Mouse (Mus musculus): ENCODE results near the gene Tespa1. TPM values are rescaled to one million over a fixed set of nuclear protein-coding genes. Genes with fewer than 3 reads are reported as not detected.
"Not testable (repeated sequence)": the region's sequence is repeated elsewhere in the genome, so short reads cannot be mapped to it uniquely, and the experiment has no call there.

Tespa1 gene
- polyA plus RNA-seq, 1 experiment from 2014 or later: 3.9 TPM

- H3K36me3 ChIP-seq: no peaks in the 10 kb centered on the region
- no peaks in the 10 kb centered on the region for H3K4me1 ChIP-seq
- H3K27me3 ChIP-seq (replicated peaks): no peaks in the 10 kb centered on the region
- H3K4me2 ChIP-seq: no peak overlapping the region
- no peak overlapping the region for H3K27ac ChIP-seq
- ATAC-seq: no peak
- H3K9me3 ChIP-seq (replicated peaks): no peaks in the 10 kb centered on the region
- no peak overlapping the region for H3K9ac ChIP-seq
- no peak overlapping the region for H3K4me3 ChIP-seq
These were observed 42.1 kb downstream of the Tespa1 start for GRCm38 (mm10) chr10:130364766-130365165.

GRCm38 (mm10) chr10:130368384-130368783, 45.7 kb downstream of the Tespa1 start:
- H3K4me1 ChIP-seq: no peaks in the 10 kb centered on the region
- H3K27me3 ChIP-seq (replicated peaks): no peaks in the 10 kb centered on the region
- no peak overlapping the region for H3K4me2 ChIP-seq
- no peak overlapping the region for H3K27ac ChIP-seq
- H3K4me3 ChIP-seq: no peak overlapping the region
- H3K36me3 ChIP-seq: no peaks in the 10 kb centered on the region
- ATAC-seq: no peak
- H3K9ac ChIP-seq: no peak overlapping the region
- H3K9me3 ChIP-seq (replicated peaks): no peaks in the 10 kb centered on the region

- no peaks in the 10 kb centered on the region for H3K4me1 ChIP-seq
- H3K36me3 ChIP-seq: no peaks in the 10 kb centered on the region
- WGBS (ENCODE audit: insufficient replicate concordance): 69% methylated on average over 2 of the region's 2 CpGs
- no peak overlapping the region for H3K4me2 ChIP-seq
- H3K27me3 ChIP-seq (replicated peaks): no peaks in the 10 kb centered on the region
- ATAC-seq: no peak
- H3K27ac ChIP-seq: no peak overlapping the region
- no peak overlapping the region for H3K4me3 ChIP-seq
- no peak overlapping the region for H3K9ac ChIP-seq
- H3K9me3 ChIP-seq (replicated peaks): no peaks in the 10 kb centered on the region
These were observed 47.5 kb downstream of the Tespa1 start for GRCm38 (mm10) chr10:130370005-130370682.

GRCm38 (mm10) chr10:130371644-130372043, 49.0 kb downstream of the Tespa1 start:
- no peaks in the 10 kb centered on the region for H3K27me3 ChIP-seq (replicated peaks)
- no peak overlapping the region for H3K4me2 ChIP-seq
- H3K9me3 ChIP-seq (replicated peaks): no peaks in the 10 kb centered on the region
- no peaks in the 10 kb centered on the region for H3K4me1 ChIP-seq
- H3K27ac ChIP-seq: no peak overlapping the region
- H3K36me3 ChIP-seq: no peaks in the 10 kb centered on the region
- ATAC-seq: no peak
- WGBS (ENCODE audit: insufficient replicate concordance): 39% methylated on average over 1 of the region's 1 CpGs
- no peak overlapping the region for H3K9ac ChIP-seq
- no peak overlapping the region for H3K4me3 ChIP-seq

- WGBS (ENCODE audit: insufficient replicate concordance): 53% methylated on average over 2 of the region's 2 CpGs
- ATAC-seq: no peak
These were observed 50.0 kb downstream of the Tespa1 start for GRCm38 (mm10) chr10:130372491-130373173.

GRCm38 (mm10) chr10:130375145-130375544, 52.5 kb downstream of the Tespa1 start:
- Histone ChIP-seq H3K27ac (no peak overlapping the region), H3K9ac (no peak overlapping the region), H3K27me3 (replicated peaks) (no peaks in the 10 kb centered on the region), H3K9me3 (replicated peaks) (no peaks in the 10 kb centered on the region), H3K4me2 (no peak overlapping the region), H3K4me3 (no peak overlapping the region), H3K4me1 (no peaks in the 10 kb centered on the region), H3K36me3 (no peaks in the 10 kb centered on the region)
- WGBS (ENCODE audit: insufficient replicate concordance): 67% methylated on average over 2 of the region's 2 CpGs
- ATAC-seq: no peak

More at GRCm38 (mm10) chr10:130372491-130373173, 50.0 kb downstream of the Tespa1 start:
- Histone ChIP-seq H3K27ac (no peak overlapping the region), H3K4me1 (no peaks in the 10 kb centered on the region), H3K9ac (no peak overlapping the region), H3K27me3 (replicated peaks) (no peaks in the 10 kb centered on the region), H3K4me2 (no peak overlapping the region), H3K4me3 (no peak overlapping the region), H3K9me3 (replicated peaks) (no peaks in the 10 kb centered on the region), H3K36me3 (no peaks in the 10 kb centered on the region)

- Histone ChIP-seq H3K27me3 (replicated peaks) (no peaks in the 10 kb centered on the region), H3K9ac (no peak within 1 kb of the TSS)
These were observed 71.6 kb downstream of the Tespa1 start, which contains the start of gene Vmn2r84 for GRCm38 (mm10) chr10:130394232-130394631. Vmn2r84 (minus strand) TSS chr10:130394332.

GRCm38 (mm10) chr10:130412167-130412698, 89.6 kb downstream of the Tespa1 start:
- H3K9ac ChIP-seq; H3K27me3 ChIP-seq (replicated peaks); H3K36me3 ChIP-seq; H3K9me3 ChIP-seq (replicated peaks); H3K4me2 ChIP-seq; H3K27ac ChIP-seq; H3K4me1 ChIP-seq; H3K4me3 ChIP-seq: not testable (repeated sequence)
- peak; percentile 51 for ATAC-seq
- WGBS (ENCODE audit: insufficient replicate concordance): 63% methylated on average over 24 of the region's 35 CpGs

More at GRCm38 (mm10) chr10:130394232-130394631, 71.6 kb downstream of the Tespa1 start, which contains the start of gene Vmn2r84:
- Histone ChIP-seq H3K4me1 (no peaks in the 10 kb centered on the region), H3K4me3 (no peak within 1 kb of the TSS), H3K27ac (no peak within 1 kb of the TSS), H3K9me3 (replicated peaks) (0 out of 2 replicates have a peak, but pooled peaks cover 2% of the 10 kb centered on the region), H3K4me2 (no peak within 1 kb of the TSS), H3K36me3 (no peaks in the 10 kb centered on the region)
- no peak for ATAC-seq

Other genes starting within 250 kb of the Tespa1 start
- not detected in 2 replicates for gene Olfr823, start 207.5 kb upstream of the Tespa1 start, polyA plus RNA-seq (2016; fragmentation: Nextera tagmentation; extraction: Ambion mirVana)
- gene Olfr824, start 192.9 kb upstream of the Tespa1 start, polyA plus RNA-seq (2016; fragmentation: Nextera tagmentation; extraction: Ambion mirVana): not detected in 2 replicates
- gene Olfr825, start 156.1 kb upstream of the Tespa1 start, polyA plus RNA-seq (2016; fragmentation: Nextera tagmentation; extraction: Ambion mirVana): not detected in 2 replicates
- gene Olfr826, start 138.7 kb upstream of the Tespa1 start, polyA plus RNA-seq (2016; fragmentation: Nextera tagmentation; extraction: Ambion mirVana): not detected in 2 replicates
- gene Olfr827, start 108.5 kb upstream of the Tespa1 start, polyA plus RNA-seq (2016; fragmentation: Nextera tagmentation; extraction: Ambion mirVana): not detected in 2 replicates
- not detected in 2 replicates for gene Neurod4, start 42.6 kb upstream of the Tespa1 start, polyA plus RNA-seq (2016; fragmentation: Nextera tagmentation; extraction: Ambion mirVana)
- 0.01 and 0.02 TPM in 2 replicates for gene Vmn2r84, start 71.5 kb downstream of the Tespa1 start, polyA plus RNA-seq (2016; fragmentation: Nextera tagmentation; extraction: Ambion mirVana)
- not detected in 2 replicates for gene Vmn2r85, start 106.8 kb downstream of the Tespa1 start, polyA plus RNA-seq (2016; fragmentation: Nextera tagmentation; extraction: Ambion mirVana)
- gene Vmn2r86, start 133.2 kb downstream of the Tespa1 start, polyA plus RNA-seq (2016; fragmentation: Nextera tagmentation; extraction: Ambion mirVana): not detected in 2 replicates
- not detected in 2 replicates for gene Vmn2r87, start 174.5 kb downstream of the Tespa1 start, polyA plus RNA-seq (2016; fragmentation: Nextera tagmentation; extraction: Ambion mirVana)

All from liver, embryonic 12.5 days (tissue).